In genomic region chr7:120974001-120974400, GRCm38 (mm10) we compare ENCODE assay signal across 1 mouse cellular context.
TF ChIP-seq lines count a peak whose summit lies in the region.

No protein-coding gene starts in this region.

TF ChIP-seq in MEL, 35 proteins besides CTCF, POLR2A, EP300 and RAD21:
- TF ChIP-seq ELF1 (IDR thresholded peaks at IDR 0.05; ENCODE audit: low read depth, low read length) (0 out of 2 replicates have a peak, but pooled peaks have one; percentile 11), RCOR1 (IDR thresholded peaks at IDR 0.05; ENCODE audit: low read depth, low read length) (peak; percentile 21; the same call in 1 of the 2 replicates), ETS1 (IDR thresholded peaks at IDR 0.05; ENCODE audit: low read depth, low read length) (0 out of 2 replicates have a peak, but pooled peaks have one; percentile 17), CHD1 (IDR thresholded peaks at IDR 0.05; ENCODE audit: low read depth, low read length) (no peak), GATA1 (IDR thresholded peaks at IDR 0.05; ENCODE audit: low read depth, low read length) (0 out of 2 replicates have a peak, but pooled peaks have one; percentile 14)
TF ChIP-seq in MEL: peak in this region for 4.
